ENCODE assay signal across 8 mouse cellular contexts in genomic region chr14:99046782-99047181, GRCm38 (mm10). TPM values are rescaled to one million over a fixed set of nuclear protein-coding genes. Genes with fewer than 3 reads are reported as not detected.
DNase-seq lines count a peak whose midpoint lies in the region; ATAC-seq and TF ChIP-seq lines count a peak whose summit lies in the region.

No protein-coding gene starts in this region.

- no peak for DNase-seq in cerebellum, adult 2 months
- no peak for DNase-seq in cerebellum, postnatal 4 days (ENCODE audit: low spot score in 2 of 2)
- peak; percentile 86 for DNase-seq in 416B (ENCODE audit: low read depth)
- DNase-seq in right cerebral cortex, postnatal 25 days: no peak
- DNase-seq in adrenal gland, postnatal 14 days: no peak

- H3K27me3 ChIP-seq in cerebellum, adult 2 months (ENCODE audit: control insufficient read depth, insufficient read depth, low read length): no peaks in the 10 kb centered on the region
- H3K27me3 ChIP-seq in embryonic facial prominence, embryonic 12.5 days: no peaks in the 10 kb centered on the region
- H3K27me3 ChIP-seq in midbrain, embryonic 13.5 days: no peaks in the 10 kb centered on the region

- no peaks in the 10 kb centered on the region for H3K9me3 ChIP-seq in embryonic facial prominence, embryonic 12.5 days
- no peaks in the 10 kb centered on the region for H3K9me3 ChIP-seq in midbrain, embryonic 13.5 days

- peak overlapping the region; percentile 99 for H3K4me3 ChIP-seq in cerebellum, adult 2 months (replicated peaks; ENCODE audit: insufficient read depth, low read depth, low read length)
- peak overlapping the region; percentile 91 for H3K4me3 ChIP-seq in embryonic facial prominence, embryonic 12.5 days
- peak overlapping the region; percentile 98 for H3K4me3 ChIP-seq in midbrain, embryonic 13.5 days (replicated peaks)

- peak overlapping the region; percentile 52 for H3K9ac ChIP-seq in embryonic facial prominence, embryonic 12.5 days
- H3K9ac ChIP-seq in midbrain, embryonic 13.5 days (replicated peaks): peak overlapping the region; percentile 97

- WGBS in cerebellum, adult 2 months: under 1% methylated on average over 15 of the region's 15 CpGs
- under 1% methylated on average over 15 of the region's 15 CpGs for WGBS in embryonic facial prominence, embryonic 12.5 days
- WGBS in midbrain, embryonic 13.5 days: under 1% methylated on average over 15 of the region's 15 CpGs

- peaks cover 15% of the 10 kb centered on the region; the same call in 1 of the 2 replicates for H3K36me3 ChIP-seq in embryonic facial prominence, embryonic 12.5 days
- H3K36me3 ChIP-seq in midbrain, embryonic 13.5 days: peaks cover 3% of the 10 kb centered on the region; the same call in 1 of the 2 replicates

- peaks cover 8% of the 10 kb centered on the region for H3K4me1 ChIP-seq in cerebellum, adult 2 months (ENCODE audit: control insufficient read depth, insufficient read depth, low read length)
- H3K4me1 ChIP-seq in embryonic facial prominence, embryonic 12.5 days: peaks cover 19% of the 10 kb centered on the region
- H3K4me1 ChIP-seq in midbrain, embryonic 13.5 days (replicated peaks): peaks cover 26% of the 10 kb centered on the region

- no peak for TF ChIP-seq POLR2A in cerebellum, adult 2 months (IDR thresholded peaks at IDR 0.05; ENCODE audit: borderline replicate concordance, insufficient read depth, low read length)

- peak overlapping the region; percentile 61 for H3K4me2 ChIP-seq in embryonic facial prominence, embryonic 12.5 days (replicated peaks)
- H3K4me2 ChIP-seq in midbrain, embryonic 13.5 days (replicated peaks): peak overlapping the region; percentile 73

- no peak for TF ChIP-seq CTCF in cerebellum, adult 2 months (IDR thresholded peaks at IDR 0.05; ENCODE audit: borderline replicate concordance, insufficient read depth, low read depth, low read length)

- peak; percentile 6; the same call in 1 of the 2 replicates for ATAC-seq in embryonic facial prominence, embryonic 12.5 days (ENCODE audit: insufficient number of reproducible peaks, insufficient read depth, low FRiP score, low TSS enrichment)
- peak; percentile 8 for ATAC-seq in inflammation-experienced regulatory T-cells, adult 6 months
- ATAC-seq in midbrain, embryonic 13.5 days: no peak

- no peak overlapping the region for H3K27ac ChIP-seq in cerebellum, adult 2 months (ENCODE audit: insufficient read depth, low read length)
- H3K27ac ChIP-seq in embryonic facial prominence, embryonic 12.5 days: peak overlapping the region; percentile 89
- H3K27ac ChIP-seq in midbrain, embryonic 13.5 days: no peak overlapping the region

RNA-seq across cellular contexts. Expression of gene Bora, which starts 0.8 kb away (rescaled TPM):
- polyA plus RNA-seq in cerebellum, adult 2 months (2012; rRNA removed): 4.2 and 4.3 TPM in 2 replicates
- polyA plus RNA-seq in embryonic facial prominence, embryonic 12.5 days (2016; fragmentation: Nextera tagmentation; extraction: Ambion mirVana): 81.8 and 86.2 TPM in 2 replicates
- 10 to 100 TPM; 26.1 to 38.9 (median 33.8) TPM for polyA plus RNA-seq in inflammation-experienced regulatory T-cells, adult 6 months (2017; shearing (Covaris generic))
- polyA plus RNA-seq in midbrain, embryonic 13.5 days (2015; fragmentation: Nextera tagmentation; extraction: Ambion mirVana): 27.0 and 31.6 TPM in 2 replicates
- total RNA-seq in adrenal gland, postnatal 14 days (2021): 4.9 and 5.9 TPM in 2 replicates

RNA-seq across cellular contexts. Expression of gene Mzt1, which starts 0.8 kb away (rescaled TPM):
- 57.7 and 60.9 TPM in 2 replicates for polyA plus RNA-seq in cerebellum, adult 2 months (2012; rRNA removed)
- polyA plus RNA-seq in embryonic facial prominence, embryonic 12.5 days (2016; fragmentation: Nextera tagmentation; extraction: Ambion mirVana): 99.0 and 106 TPM in 2 replicates
- polyA plus RNA-seq in inflammation-experienced regulatory T-cells, adult 6 months (2017; shearing (Covaris generic)): 10 to 100 TPM; 44.2 to 63.1 (median 54.6) TPM
- 134 and 147 TPM in 2 replicates for polyA plus RNA-seq in midbrain, embryonic 13.5 days (2015; fragmentation: Nextera tagmentation; extraction: Ambion mirVana)
- total RNA-seq in adrenal gland, postnatal 14 days (2021): 25.3 and 29.9 TPM in 2 replicates

RNA-seq across cellular contexts. Expression of gene Pibf1, which starts 52.4 kb away (rescaled TPM):
- 6.5 and 7.3 TPM in 2 replicates for polyA plus RNA-seq in cerebellum, adult 2 months (2012; rRNA removed)
- polyA plus RNA-seq in embryonic facial prominence, embryonic 12.5 days (2016; fragmentation: Nextera tagmentation; extraction: Ambion mirVana): 21.9 and 28.7 TPM in 2 replicates
- polyA plus RNA-seq in inflammation-experienced regulatory T-cells, adult 6 months (2017; shearing (Covaris generic)): 10 to 100 TPM; 18.6 to 33.2 (median 31.2) TPM
- polyA plus RNA-seq in midbrain, embryonic 13.5 days (2015; fragmentation: Nextera tagmentation; extraction: Ambion mirVana): 19.7 and 21.2 TPM in 2 replicates
- 10.2 and 11.8 TPM in 2 replicates for total RNA-seq in adrenal gland, postnatal 14 days (2021)

RNA-seq across cellular contexts. Expression of gene Rpl36a-ps1, which starts 52.7 kb away (rescaled TPM):
- polyA plus RNA-seq in cerebellum, adult 2 months (2012; rRNA removed): 1.2 and 1.8 TPM in 2 replicates
- polyA plus RNA-seq in embryonic facial prominence, embryonic 12.5 days (2016; fragmentation: Nextera tagmentation; extraction: Ambion mirVana): 2.0 and 2.7 TPM in 2 replicates
- polyA plus RNA-seq in inflammation-experienced regulatory T-cells, adult 6 months (2017; shearing (Covaris generic)): 10 to 100 TPM in 2 of 3 experiments, 1 to 10 TPM in 1; 8.4 to 27.2 (median 23.6) TPM
- 1.2 and 2.2 TPM in 2 replicates for polyA plus RNA-seq in midbrain, embryonic 13.5 days (2015; fragmentation: Nextera tagmentation; extraction: Ambion mirVana)
- 4.0 and 6.8 TPM in 2 replicates for total RNA-seq in adrenal gland, postnatal 14 days (2021)

RNA-seq across cellular contexts. Expression of gene Dis3, which starts 52.8 kb away (rescaled TPM):
- polyA plus RNA-seq in cerebellum, adult 2 months (2012; rRNA removed): 12.8 and 14.8 TPM in 2 replicates
- polyA plus RNA-seq in embryonic facial prominence, embryonic 12.5 days (2016; fragmentation: Nextera tagmentation; extraction: Ambion mirVana): 41.9 and 49.2 TPM in 2 replicates
- 1 to 10 TPM; 9.0 to 9.7 (median 9.2) TPM for polyA plus RNA-seq in inflammation-experienced regulatory T-cells, adult 6 months (2017; shearing (Covaris generic))
- 25.9 and 27.7 TPM in 2 replicates for polyA plus RNA-seq in midbrain, embryonic 13.5 days (2015; fragmentation: Nextera tagmentation; extraction: Ambion mirVana)
- 27.5 and 31.9 TPM in 2 replicates for total RNA-seq in adrenal gland, postnatal 14 days (2021)
